Mouse (Mus musculus) CH12.LX (cell line): Measurements from ENCODE around the gene Adpgk. TPM values are rescaled to one million over a fixed set of nuclear protein-coding genes. Genes with fewer than 3 reads are reported as not detected.

Experiments used
- DNase-seq: peaks from one replicate; pipeline ENCODE4 v3.0.0-alpha.2; 2013; ENCODE audit errors: extremely low read depth
- H3K27ac ChIP-seq: 2 replicates; pipeline ENCODE4 v1.5.1; 2012; ENCODE audit warnings: low read depth, mild to moderate bottlenecking, control low read depth, moderate library complexity; ENCODE audit not compliant: insufficient read depth
- H3K27me3 ChIP-seq: replicated peaks from 2 replicates; pipeline ENCODE3; 2012; ENCODE audit warnings: inconsistent platforms
- H3K36me3 ChIP-seq, 2 experiments: replicated peaks in 1 of 2; 2 replicates each; pipeline versions ENCODE3 to v1.6.1; 2012; ENCODE audit warnings: inconsistent platforms in 1 of 2, low read length in 1 of 2, mild to moderate bottlenecking in 1 of 2, mixed read lengths in 1 of 2, moderate library complexity in 1 of 2; ENCODE audit not compliant: control insufficient read depth in 1 of 2, insufficient read depth in 1 of 2
- H3K4me1 ChIP-seq, 2 experiments: 2 replicates each; pipeline ENCODE4 v1.6.1; 2012; ENCODE audit warnings: inconsistent platforms in 1 of 2, moderate library complexity in 1 of 2; ENCODE audit not compliant: insufficient read depth in 2 of 2, control insufficient read depth in 1 of 2
- H3K4me2 ChIP-seq: 2 replicates; pipeline ENCODE4 v1.6.1; 2012; ENCODE audit warnings: low read depth, mild to moderate bottlenecking, control low read depth; ENCODE audit not compliant: poor library complexity, insufficient read depth, severe bottlenecking
- H3K4me3 ChIP-seq, 3 experiments: fragments of 150-350 bp in 1 of 3; sonication (generic) in 1 of 3; replicated peaks in 1 of 3; 2 replicates each; pipeline versions ENCODE3 to v1.5.1; 2011 to 2012; ENCODE audit warnings: low read depth in 2 of 3, low read length in 2 of 3, mild to moderate bottlenecking in 2 of 3, moderate library complexity in 2 of 3, control low read depth in 1 of 3, improper control_type of control experiment in 1 of 3, inconsistent platforms in 1 of 3, mixed read lengths in 1 of 3; ENCODE audit not compliant: poor library complexity in 1 of 3
- H3K79me2 ChIP-seq: replicated peaks from 2 replicates; pipeline ENCODE4 v1.6.1; 2012; ENCODE audit warnings: mild to moderate bottlenecking, moderate library complexity; ENCODE audit not compliant: control insufficient read depth, poor library complexity, insufficient read depth, severe bottlenecking; ENCODE audit errors: extremely low read depth
- H3K9ac ChIP-seq: 2 replicates; pipeline ENCODE4 v1.6.1; 2012; ENCODE audit warnings: low read depth, mild to moderate bottlenecking, control low read depth, moderate library complexity; ENCODE audit not compliant: insufficient read depth
- H3K9me3 ChIP-seq: replicated peaks from 2 replicates; pipeline ENCODE3; 2012; ENCODE audit warnings: low read length, inconsistent platforms, mixed read lengths
- BHLHE40 ChIP-seq: IDR thresholded peaks from 2 replicates; pipeline ENCODE4 v1.6.1; 2011; ENCODE audit warnings: mild to moderate bottlenecking, low read depth, low read length, improper control_type of control experiment
- CHD1 ChIP-seq: IDR thresholded peaks from 2 replicates; pipeline ENCODE4 v1.6.1; 2012; ENCODE audit warnings: low read depth, low read length, improper control_type of control experiment, inconsistent platforms
- CTCF ChIP-seq, 2 experiments: IDR thresholded peaks in 1 of 2; conservative IDR thresholded peaks in 1 of 2; 2 replicates each; pipeline ENCODE4 v1.5.1; 2011 to 2012; ENCODE audit warnings: low read depth in 2 of 2, low read length in 2 of 2, improper control_type of control experiment in 1 of 2, inconsistent platforms in 1 of 2, mild to moderate bottlenecking in 1 of 2, moderate library complexity in 1 of 2
- E2F4 ChIP-seq: IDR thresholded peaks from 2 replicates; pipeline ENCODE4 v1.6.1; 2011; ENCODE audit warnings: low read depth, low read length, improper control_type of control experiment; ENCODE audit not compliant: insufficient replicate concordance
- HCFC1 ChIP-seq: IDR thresholded peaks from 2 replicates; pipeline ENCODE4 v1.6.1; 2012; ENCODE audit warnings: low read depth, mild to moderate bottlenecking, inconsistent platforms, low read length, improper control_type of control experiment
- JUND ChIP-seq: conservative IDR thresholded peaks from 2 replicates; pipeline ENCODE4 v1.6.1; 2011; ENCODE audit warnings: low read depth, low read length, improper control_type of control experiment
- KAT2A ChIP-seq: IDR thresholded peaks from 2 replicates; pipeline ENCODE4 v1.6.1; 2012; ENCODE audit warnings: low read length, improper control_type of control experiment, inconsistent platforms; ENCODE audit not compliant: insufficient replicate concordance
- MAFK ChIP-seq: IDR thresholded peaks from 2 replicates; pipeline ENCODE4 v1.6.1; 2011; ENCODE audit warnings: low read length, improper control_type of control experiment; ENCODE audit not compliant: insufficient replicate concordance
- MAX ChIP-seq: IDR thresholded peaks from 2 replicates; pipeline ENCODE4 v1.6.1; 2011; ENCODE audit warnings: low read length, improper control_type of control experiment
- MAZ ChIP-seq: IDR thresholded peaks from 2 replicates; pipeline ENCODE4 v1.6.1; 2012; ENCODE audit warnings: low read depth, mild to moderate bottlenecking, inconsistent platforms, low read length, improper control_type of control experiment, moderate library complexity
- MXI1 ChIP-seq: IDR thresholded peaks from 2 replicates; pipeline ENCODE4 v1.6.1; 2011; ENCODE audit warnings: mild to moderate bottlenecking, low read depth, low read length, improper control_type of control experiment
- NELFE ChIP-seq: IDR thresholded peaks from 2 replicates; pipeline ENCODE4 v1.6.1; 2011; ENCODE audit warnings: low read depth, low read length, improper control_type of control experiment
- NRF1 ChIP-seq: IDR thresholded peaks from 2 replicates; pipeline ENCODE4 v1.6.1; 2014; ENCODE audit warnings: low read depth, mild to moderate bottlenecking, inconsistent platforms, low read length, improper control_type of control experiment, moderate library complexity
- POLR2A ChIP-seq: IDR thresholded peaks from 2 replicates; pipeline ENCODE4 v1.6.1; 2011; ENCODE audit warnings: low read depth, mild to moderate bottlenecking, improper control_type of control experiment, low read length
- POLR2AphosphoS2 ChIP-seq: IDR thresholded peaks from 2 replicates; pipeline ENCODE4 v1.6.1; 2011; ENCODE audit warnings: low read depth, low read length, improper control_type of control experiment
- SIN3A ChIP-seq: IDR thresholded peaks from 2 replicates; pipeline ENCODE4 v1.6.1; 2012; ENCODE audit warnings: low read length, improper control_type of control experiment, inconsistent platforms
- TCF12 ChIP-seq: IDR thresholded peaks from 2 replicates; pipeline ENCODE4 v1.6.1; 2014; ENCODE audit warnings: low read depth, mild to moderate bottlenecking, inconsistent platforms, low read length, improper control_type of control experiment
- ZC3H11A ChIP-seq: IDR thresholded peaks from 2 replicates; pipeline ENCODE4 v1.6.1; 2012; ENCODE audit warnings: low read depth, mild to moderate bottlenecking, inconsistent platforms, low read length, improper control_type of control experiment
- dilution Hi-C: fragments of 300-500 bp; cut with MboI; formaldehyde crosslinking; loops from 2 replicates; pipeline ENCODE4 v1.14.3; 2020; ENCODE audit warnings: low sequenced_read_pairs; ENCODE audit not compliant: extremely low pct_unique_long_range_greater_than_20kb, extremely low pct_ligation_motif_present
- in situ Hi-C: fragments of 300-500 bp; cut with MboI; formaldehyde crosslinking; loops from 3 replicates; pipeline ENCODE4 v1.14.3; 2019; ENCODE audit warnings: low sequenced_read_pairs, low pct_ligation_motif_present, low pct_unique_long_range_greater_than_20kb, mixed read lengths
- polyA plus RNA-seq: library from polyadenylated mRNA; unstranded; fragments of >175 nt; gene quantifications from 2 replicates; pipeline ENCODE4 v1.2.1, GENCODE M21; 2012; ENCODE audit warnings: low read depth; ENCODE audit not compliant: insufficient read length
- total RNA-seq, 2 experiments: library from RNA; depleted of rRNA; stranded (reverse); fragments of 300-350 nt in 1 of 2; fragments of >200 nt in 1 of 2; gene quantifications; 2 replicates each; pipeline ENCODE4 v1.2.3; 2012 to 2014

Gene Adpgk
- total and polyA plus RNA-seq, 3 experiments, result 45.2 to 57.4 (median 48.4) TPM

DNA sequence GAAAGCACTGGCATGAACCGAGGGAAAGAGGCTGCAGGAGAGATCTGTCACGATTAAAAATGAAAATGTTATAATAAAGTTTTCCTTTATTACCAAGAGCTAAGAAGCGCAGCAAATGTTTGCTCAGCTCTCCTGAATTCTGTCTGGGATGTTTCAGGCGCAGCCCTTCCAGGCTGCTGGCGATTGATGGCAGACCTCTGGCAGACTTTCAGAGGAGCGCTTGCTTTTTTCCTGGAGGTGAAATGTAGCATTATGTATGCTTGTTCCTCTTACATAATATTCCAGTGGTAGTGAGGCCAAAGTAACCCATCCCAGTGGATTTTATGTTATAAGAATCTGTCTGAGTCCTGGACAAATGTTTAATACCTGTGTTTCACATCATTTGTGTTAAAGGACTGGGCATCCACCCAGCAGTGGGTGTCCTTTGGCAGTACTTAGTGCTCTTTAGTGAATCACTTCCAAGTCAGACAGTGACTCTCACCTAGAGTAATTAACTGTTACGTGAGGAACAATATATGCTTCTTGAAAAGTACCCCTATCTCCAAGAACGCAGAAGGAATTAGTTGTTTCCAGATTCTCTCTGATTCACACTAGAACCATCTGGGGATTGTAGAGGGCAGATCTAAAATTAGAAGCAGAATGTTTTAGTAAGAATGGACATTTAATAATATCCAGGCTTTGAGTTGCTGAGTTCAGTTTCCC is 19.4 kb downstream of the Adpgk start:
- Histone ChIP-seq H3K27ac (no peak overlapping the region), H3K4me3 (no peak overlapping the region), H3K9me3 (no peaks in the 10 kb centered on the region), H3K36me3 (peaks cover 49 to 93% of the 10 kb centered on the region in 2 experiments), H3K4me2 (no peak overlapping the region), H3K79me2 (no peaks in the 10 kb centered on the region), H3K27me3 (no peaks in the 10 kb centered on the region), H3K9ac (no peak overlapping the region), H3K4me1 (no peaks in the 10 kb centered on the region)
- DNase-seq, result no peak
- in situ Hi-C loops, result no loop called here
- dilution Hi-C loops, result no loop called here
- TF ChIP-seq JUND (no peak), CHD1 (no peak)

DNA sequence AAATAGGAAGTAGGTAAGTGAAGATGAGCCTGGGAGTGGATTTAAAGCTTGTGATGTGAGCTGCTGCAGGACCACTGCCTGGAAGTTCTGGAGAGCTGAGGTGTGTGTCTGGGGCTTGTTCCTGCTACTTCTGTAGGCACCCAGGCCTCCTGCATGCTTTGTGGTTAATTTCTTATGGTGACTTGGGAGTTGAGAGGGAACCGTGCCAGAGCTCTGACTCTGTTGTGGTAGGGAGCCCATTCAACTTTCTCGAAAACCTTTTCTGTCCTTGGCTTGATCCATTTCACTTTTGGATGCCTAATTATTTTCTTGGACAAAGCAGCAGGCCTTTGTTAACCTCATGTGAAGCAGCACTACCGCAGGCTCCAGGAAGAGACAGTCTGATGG is 19.9 kb downstream of the Adpgk start:
- Histone ChIP-seq H3K27me3 (no peaks in the 10 kb centered on the region), H3K36me3 (peaks cover 44 to 92% of the 10 kb centered on the region in 2 experiments), H3K4me1 (no peaks in the 10 kb centered on the region), H3K4me3 (no peak overlapping the region), H3K9ac (no peak overlapping the region), H3K9me3 (no peaks in the 10 kb centered on the region), H3K4me2 (no peak overlapping the region), H3K27ac (no peak overlapping the region), H3K79me2 (no peaks in the 10 kb centered on the region)
- no peak for TF ChIP-seq NELFE
- no peak for TF ChIP-seq NRF1
- no peak for TF ChIP-seq MAX
- no peak for TF ChIP-seq HCFC1
- no peak for TF ChIP-seq POLR2AphosphoS2
- TF ChIP-seq SIN3A, result no peak
- in situ Hi-C loops, result no loop called here
- dilution Hi-C loops, result no loop called here
- no peak for DNase-seq

DNA sequence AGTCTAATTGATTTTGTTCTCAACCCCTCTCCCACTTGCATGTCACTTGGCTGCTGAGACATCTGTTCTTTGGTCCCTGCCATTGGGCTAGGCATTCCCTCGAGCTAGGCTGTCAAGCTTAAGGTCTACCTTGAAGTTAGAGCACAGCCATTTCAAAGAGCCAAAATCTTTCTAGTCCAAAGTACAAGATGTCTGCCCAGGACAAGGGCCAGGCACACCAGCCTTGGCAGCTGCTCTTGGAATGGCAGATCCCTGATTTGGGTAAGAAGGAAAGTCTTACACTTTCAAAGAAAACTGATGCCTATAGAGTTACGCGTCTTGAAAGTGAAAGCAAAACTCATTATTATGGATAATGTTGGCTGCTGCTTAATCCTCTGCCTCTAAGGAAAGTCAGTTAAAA is 24.8 kb downstream of the Adpgk start:
- dilution Hi-C loops (no loop called here), in situ Hi-C loops (no loop called here)
- H3K9me3 ChIP-seq, result no peaks in the 10 kb centered on the region
- H3K36me3 ChIP-seq, result peaks cover 32 to 74% of the 10 kb centered on the region in 2 experiments
- DNase-seq, result no peak
- H3K4me2 ChIP-seq, result no peak overlapping the region
- no peak overlapping the region for H3K27ac ChIP-seq
- H3K9ac ChIP-seq, result no peak overlapping the region
- H3K4me3 ChIP-seq, result no peak overlapping the region
- H3K27me3 ChIP-seq, result no peaks in the 10 kb centered on the region
- H3K4me1 ChIP-seq, result no peaks in the 10 kb centered on the region
- H3K79me2 ChIP-seq, result no peaks in the 10 kb centered on the region
- no peak for TF ChIP-seq POLR2A
- no peak for TF ChIP-seq MAFK
- TF ChIP-seq ZC3H11A, result no peak
- TF ChIP-seq CHD1, result no peak
- TF ChIP-seq HCFC1, result no peak
- no peak for TF ChIP-seq E2F4
- TF ChIP-seq KAT2A, result no peak
- no peak for TF ChIP-seq MAZ
- no peak for TF ChIP-seq POLR2AphosphoS2
- no peak for TF ChIP-seq CTCF (conservative IDR thresholded peaks at IDR 0.05 in 1 of 2, IDR thresholded peaks at IDR 0.05 in 1 of 2; ENCODE audit: low read depth in 2 of 2, low read length in 2 of 2)
- TF ChIP-seq MXI1, result no peak
- no peak for TF ChIP-seq BHLHE40
- no peak for TF ChIP-seq TCF12
